Mouse (Mus musculus) lung, adult 2 months (tissue): ENCODE measurements around the gene Magi1. TPM values are rescaled to one million over a fixed set of nuclear protein-coding genes. Genes with fewer than 3 reads are reported as not detected.

Source experiments
- DNase-seq: peaks from one replicate; pipeline ENCODE4 v3.0.0; 2022
- H3K4me1 ChIP-seq: fragments of 200-500 bp; 2 replicates; pipeline ENCODE4 v1.6.1; 2011; ENCODE audit warnings: low read length; ENCODE audit not compliant: control insufficient read depth, insufficient read depth
- H3K4me3 ChIP-seq: fragments of 200-500 bp; replicated peaks from 2 replicates; pipeline ENCODE3; 2011; ENCODE audit warnings: low read depth, mild to moderate bottlenecking, control low read depth, low read length; ENCODE audit errors: extremely low read depth
- CTCF ChIP-seq: fragments of 200-500 bp; IDR thresholded peaks from 2 replicates; pipeline ENCODE4 v1.5.1; 2011; ENCODE audit warnings: mild to moderate bottlenecking, low read length, control low read depth; ENCODE audit not compliant: insufficient read depth
- POLR2A ChIP-seq: fragments of 200-500 bp; IDR thresholded peaks from 2 replicates; pipeline ENCODE4 v1.6.1; 2011; ENCODE audit warnings: low read depth, mild to moderate bottlenecking, control low read depth, low read length, borderline replicate concordance; ENCODE audit errors: extremely low read depth
- WGBS: fragments of 180-500 bp; shearing (Covaris S2); methylation state at CpG from one replicate; pipeline ENCODE4 v1.1.7; 2018; 5-methylcytosine and 5-hydroxymethylcytosine counted together
- polyA plus RNA-seq: library from polyadenylated mRNA; depleted of rRNA; stranded (reverse); fragments of >200 nt; gene quantifications from 2 replicates; pipeline ENCODE4 v1.2.3, GENCODE M21; 2012

Magi1 gene
- polyA plus RNA-seq, 1 experiment: 12.3 TPM

DNA sequence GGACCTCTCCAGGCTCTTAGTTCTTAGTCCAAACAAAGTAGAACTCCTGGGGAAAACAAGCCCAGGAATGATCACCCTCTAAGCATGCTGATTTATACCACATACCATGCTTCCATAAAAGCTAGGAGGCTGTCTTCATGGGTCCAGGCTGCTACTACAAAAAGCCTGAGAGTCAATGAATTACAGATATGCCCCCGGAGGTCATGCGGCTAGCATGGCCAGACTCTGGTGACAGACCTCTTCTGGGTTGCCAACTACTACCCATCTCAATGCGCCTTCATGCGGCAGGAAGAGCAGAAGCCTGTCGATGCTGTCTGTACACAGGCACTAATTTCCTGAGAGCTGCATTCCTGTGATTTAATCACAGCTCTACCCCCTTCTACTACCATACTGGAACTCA lies 92.9 kb downstream of the Magi1 start:
- no peak for DNase-seq
- TF ChIP-seq CTCF (no peak), POLR2A (no peak)
- H3K4me1 ChIP-seq: peaks cover 20% of the 10 kb centered on the region
- 62% methylated on average over 5 of the region's 5 CpGs for WGBS
- no peak overlapping the region for H3K4me3 ChIP-seq

- Histone ChIP-seq H3K4me1 (peaks cover 23% of the 10 kb centered on the region), H3K4me3 (no peak overlapping the region)
- DNase-seq: no peak
- no peak for TF ChIP-seq POLR2A
- no peak for TF ChIP-seq CTCF
- WGBS: 31% methylated on average over 5 of the region's 5 CpGs
Observed at GRCm38 (mm10) chr6:94189379-94189778, 94.3 kb downstream of the Magi1 start.

DNA sequence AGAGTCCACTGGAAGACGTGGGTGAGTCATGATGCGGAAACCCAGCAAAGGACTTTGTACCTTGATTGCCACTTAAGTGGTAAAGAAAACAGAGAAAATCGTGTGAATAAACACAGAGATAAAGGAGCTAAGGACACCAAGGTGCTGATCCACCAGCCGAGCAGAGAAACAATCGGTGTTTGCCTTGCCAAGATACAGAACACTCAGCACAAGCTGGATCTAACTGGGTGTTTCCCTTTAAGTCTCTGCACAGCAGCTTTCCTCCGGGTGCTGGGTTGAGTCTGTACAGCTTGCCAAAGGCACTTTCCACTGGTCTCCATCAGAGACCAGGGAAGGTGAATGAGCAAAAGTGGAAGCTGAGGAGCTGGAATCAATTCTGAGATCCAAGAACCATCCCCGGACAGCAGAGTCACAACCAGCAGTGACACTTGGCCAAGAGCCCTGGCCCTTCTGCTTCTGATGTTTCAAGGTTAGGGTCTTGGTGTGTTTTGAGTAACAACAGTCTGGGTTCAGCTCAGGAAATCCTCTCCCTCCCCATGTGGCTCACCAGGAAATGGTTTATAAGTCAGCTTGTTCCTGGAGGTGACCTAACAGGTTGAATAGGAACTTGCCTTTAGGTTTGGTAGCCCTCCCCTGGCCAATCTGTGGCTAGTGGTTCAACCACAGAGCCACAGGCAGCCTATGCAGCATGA lies 96.9 kb downstream of the Magi1 start:
- TF ChIP-seq POLR2A: no peak
- no peak for TF ChIP-seq CTCF
- peaks cover 28% of the 10 kb centered on the region for H3K4me1 ChIP-seq
- no peak overlapping the region for H3K4me3 ChIP-seq
- DNase-seq: no peak
- 12% methylated on average over 7 of the region's 7 CpGs for WGBS

GRCm38 (mm10) chr6:94184268-94184667 lies 99.4 kb downstream of the Magi1 start:
- peaks cover 28% of the 10 kb centered on the region for H3K4me1 ChIP-seq

DNA sequence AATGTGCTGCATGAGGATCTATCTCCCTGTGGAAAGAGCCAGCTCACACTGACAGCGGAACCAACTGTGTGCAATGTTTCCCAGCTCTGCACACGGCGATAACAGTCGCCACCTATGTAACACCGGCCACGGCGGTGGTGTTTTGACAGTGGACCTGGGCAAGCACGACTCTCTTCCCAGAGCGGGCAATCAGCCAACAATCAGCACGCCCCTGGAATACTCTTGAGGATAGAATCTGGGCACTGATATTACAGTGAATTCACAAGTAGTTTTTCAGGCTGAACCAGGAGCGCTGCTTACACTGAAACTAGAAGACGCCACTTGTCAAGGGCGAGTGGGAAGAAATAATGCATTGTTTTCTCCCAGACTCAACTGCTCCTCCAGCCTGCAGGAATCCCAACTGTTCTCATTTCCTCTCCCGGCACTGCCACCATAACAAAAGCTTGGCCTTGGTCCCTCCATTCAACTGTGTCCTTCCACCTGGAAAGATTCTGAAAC lies 100.3 kb downstream of the Magi1 start:
- WGBS: 23% methylated on average over 14 of the region's 14 CpGs
- DNase-seq: no peak
- peaks cover 25% of the 10 kb centered on the region for H3K4me1 ChIP-seq
- peak overlapping the region; percentile 1 for H3K4me3 ChIP-seq
- TF ChIP-seq CTCF: no peak
- TF ChIP-seq POLR2A: no peak

More at GRCm38 (mm10) chr6:94184268-94184667, 99.4 kb downstream of the Magi1 start:
- TF ChIP-seq POLR2A (no peak), CTCF (no peak)
- 61% methylated on average over 4 of the region's 4 CpGs for WGBS
- DNase-seq: no peak
- no peak overlapping the region for H3K4me3 ChIP-seq

- H3K4me3 ChIP-seq: no peak overlapping the region
- no peak for TF ChIP-seq CTCF
- no peak for TF ChIP-seq POLR2A
- 26% methylated on average over 2 of the region's 2 CpGs for WGBS
- DNase-seq: no peak
- peaks cover 20% of the 10 kb centered on the region for H3K4me1 ChIP-seq
Observed at GRCm38 (mm10) chr6:94181673-94182255, 102.0 kb downstream of the Magi1 start.

GRCm38 (mm10) chr6:94180331-94181150 lies 103.2 kb downstream of the Magi1 start:
- no peak for TF ChIP-seq CTCF
- TF ChIP-seq POLR2A: no peak
- peaks cover 14% of the 10 kb centered on the region for H3K4me1 ChIP-seq
- WGBS: 86% methylated on average over 14 of the region's 14 CpGs
- no peak overlapping the region for H3K4me3 ChIP-seq
- DNase-seq: no peak

GRCm38 (mm10) chr6:94177559-94177958 lies 106.2 kb downstream of the Magi1 start:
- no peak for TF ChIP-seq CTCF
- no peak for TF ChIP-seq POLR2A
- H3K4me1 ChIP-seq: peaks cover 8% of the 10 kb centered on the region
- no peak overlapping the region for H3K4me3 ChIP-seq
- WGBS: 82% methylated on average over 3 of the region's 3 CpGs
- DNase-seq: no peak

GRCm38 (mm10) chr6:94176705-94177104 lies 107.0 kb downstream of the Magi1 start:
- TF ChIP-seq POLR2A (no peak), CTCF (no peak)
- DNase-seq: no peak
- 26% methylated on average over 4 of the region's 4 CpGs for WGBS

More at GRCm38 (mm10) chr6:94176705-94177104, 107.0 kb downstream of the Magi1 start:
- no peak overlapping the region for H3K4me3 ChIP-seq
- H3K4me1 ChIP-seq: peaks cover 8% of the 10 kb centered on the region
